Mouse (Mus musculus): ENCODE data around the gene Ggta1. TPM values are rescaled to one million over a fixed set of nuclear protein-coding genes. Genes with fewer than 3 reads are reported as not detected.

Gene Ggta1
- polyA plus RNA-seq, 1 experiment from 2014 or later = 4.8 TPM

DNA sequence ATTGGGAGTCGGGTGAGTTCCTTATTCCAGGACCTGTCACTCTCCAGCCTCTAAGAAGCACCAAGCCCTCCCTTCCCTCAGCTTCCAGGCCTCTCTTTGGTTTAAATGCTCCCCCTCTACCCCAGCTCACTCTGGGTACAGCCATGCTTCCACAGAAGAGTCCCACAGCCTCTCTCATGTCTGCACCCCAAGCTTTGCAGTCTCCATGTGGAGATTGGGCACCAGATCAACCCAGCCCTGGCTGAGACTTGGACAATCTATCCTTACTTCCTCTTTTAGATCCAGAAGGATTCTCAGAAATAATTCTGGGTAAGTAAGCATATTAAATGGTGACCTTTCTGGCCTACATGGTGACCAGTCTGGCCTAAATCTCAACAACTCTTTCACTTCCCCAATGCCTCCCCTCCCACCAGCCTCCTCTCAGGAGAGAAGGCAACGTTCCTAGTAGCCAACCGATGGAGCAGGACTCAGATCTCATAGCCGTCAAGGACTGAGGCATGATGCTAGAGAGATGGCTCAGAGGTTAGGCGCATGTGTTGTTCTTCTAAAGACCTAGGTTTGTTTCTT lies 11.5 kb downstream of the Ggta1 start:
- ATAC-seq (replicated peaks) = no peak
- H3K27ac ChIP-seq (replicated peaks) = no peak overlapping the region
- H3K4me2 ChIP-seq (replicated peaks) = no peak overlapping the region

DNA sequence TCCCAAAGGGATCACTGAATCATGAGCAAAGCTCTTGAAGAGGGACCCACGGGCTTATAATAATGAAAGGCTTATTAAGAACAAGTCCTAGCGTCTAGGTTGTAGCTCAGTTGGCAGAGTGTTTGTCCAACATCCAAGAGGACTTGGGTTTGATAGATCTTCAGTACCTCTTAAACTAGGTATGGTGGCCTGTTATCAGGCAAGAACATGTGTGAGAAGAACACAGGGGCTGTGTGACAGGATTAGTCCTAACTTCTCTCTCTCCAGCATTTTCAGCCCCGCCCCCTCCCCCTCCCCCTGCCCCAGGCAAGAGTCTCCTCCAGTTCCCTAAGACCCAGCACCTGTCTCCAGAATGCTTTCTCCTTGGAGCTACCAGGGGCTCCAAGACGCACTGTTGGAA lies 12.2 kb downstream of the Ggta1 start:
- Histone ChIP-seq H3K27me3 (no peaks in the 10 kb centered on the region), H3K4me2 (replicated peaks) (no peak overlapping the region), H3K27ac (replicated peaks) (no peak overlapping the region), H3K9me3 (no peaks in the 10 kb centered on the region), H3K4me3 (no peak overlapping the region), H3K9ac (replicated peaks) (no peak overlapping the region), H3K4me1 (no peaks in the 10 kb centered on the region), H3K36me3 (no peaks in the 10 kb centered on the region)
- WGBS = 71% methylated on average over 4 of the region's 4 CpGs
- no peak for ATAC-seq (replicated peaks)

More for the DNA sequence above, 11.5 kb downstream of the Ggta1 start:
- no peaks in the 10 kb centered on the region for H3K4me1 ChIP-seq
- H3K9ac ChIP-seq (replicated peaks) = no peak overlapping the region
- H3K4me3 ChIP-seq = no peak overlapping the region
- no peaks in the 10 kb centered on the region for H3K9me3 ChIP-seq
- H3K36me3 ChIP-seq = no peaks in the 10 kb centered on the region
- WGBS = 92% methylated on average over 5 of the region's 5 CpGs
- no peaks in the 10 kb centered on the region for H3K27me3 ChIP-seq

DNA sequence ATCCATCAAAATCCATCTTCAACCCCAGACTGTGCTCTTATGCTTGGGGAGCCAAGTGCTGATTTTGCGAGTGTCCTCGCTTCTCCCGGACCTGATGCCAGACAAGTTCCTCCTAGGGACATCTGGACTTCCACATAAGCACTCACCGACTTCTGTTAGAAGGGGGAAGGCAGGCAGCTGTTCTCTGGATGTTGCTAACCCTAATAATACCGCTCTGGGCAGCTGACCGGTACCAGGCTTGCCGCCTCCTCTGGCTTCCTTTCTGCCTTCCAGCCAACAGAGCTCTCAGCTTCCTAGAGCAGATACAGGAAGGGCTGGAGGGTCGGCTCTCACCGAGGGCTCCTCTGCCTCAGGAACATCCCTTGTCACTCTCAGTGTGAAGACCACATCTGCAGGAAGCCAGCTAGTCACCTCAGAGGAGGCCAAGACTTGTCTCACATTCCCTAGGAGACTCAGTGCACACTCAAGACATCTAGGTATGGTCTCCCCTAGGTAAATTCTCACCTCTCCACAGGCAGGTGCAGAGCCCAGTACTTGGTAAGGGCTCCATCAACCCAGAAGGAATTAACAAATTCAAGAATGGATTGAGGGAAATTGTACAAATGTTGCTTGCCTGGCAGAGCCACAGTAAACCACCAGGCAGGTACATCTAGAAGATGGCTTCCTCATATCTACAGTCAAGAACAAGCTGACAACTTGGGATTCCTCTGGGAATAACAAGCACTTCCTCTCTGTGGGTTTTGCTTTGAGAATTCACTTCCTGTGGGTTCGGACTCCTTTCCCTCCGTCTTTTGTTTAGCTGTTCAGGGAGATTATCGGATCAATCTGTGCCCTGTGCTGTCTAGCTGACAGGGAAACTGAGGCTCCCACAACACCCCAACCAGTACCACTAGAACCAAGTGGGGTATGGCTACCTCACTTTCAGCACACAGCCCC lies 13.1 kb downstream of the Ggta1 start:
- Histone ChIP-seq H3K4me1 (no peaks in the 10 kb centered on the region), H3K27me3 (no peaks in the 10 kb centered on the region), H3K36me3 (no peaks in the 10 kb centered on the region), H3K9ac (replicated peaks) (no peak overlapping the region), H3K4me2 (replicated peaks) (no peak overlapping the region), H3K9me3 (no peaks in the 10 kb centered on the region), H3K27ac (replicated peaks) (no peak overlapping the region), H3K4me3 (no peak overlapping the region)
- WGBS = 87% methylated on average over 12 of the region's 12 CpGs
- ATAC-seq (replicated peaks) = no peak

DNA sequence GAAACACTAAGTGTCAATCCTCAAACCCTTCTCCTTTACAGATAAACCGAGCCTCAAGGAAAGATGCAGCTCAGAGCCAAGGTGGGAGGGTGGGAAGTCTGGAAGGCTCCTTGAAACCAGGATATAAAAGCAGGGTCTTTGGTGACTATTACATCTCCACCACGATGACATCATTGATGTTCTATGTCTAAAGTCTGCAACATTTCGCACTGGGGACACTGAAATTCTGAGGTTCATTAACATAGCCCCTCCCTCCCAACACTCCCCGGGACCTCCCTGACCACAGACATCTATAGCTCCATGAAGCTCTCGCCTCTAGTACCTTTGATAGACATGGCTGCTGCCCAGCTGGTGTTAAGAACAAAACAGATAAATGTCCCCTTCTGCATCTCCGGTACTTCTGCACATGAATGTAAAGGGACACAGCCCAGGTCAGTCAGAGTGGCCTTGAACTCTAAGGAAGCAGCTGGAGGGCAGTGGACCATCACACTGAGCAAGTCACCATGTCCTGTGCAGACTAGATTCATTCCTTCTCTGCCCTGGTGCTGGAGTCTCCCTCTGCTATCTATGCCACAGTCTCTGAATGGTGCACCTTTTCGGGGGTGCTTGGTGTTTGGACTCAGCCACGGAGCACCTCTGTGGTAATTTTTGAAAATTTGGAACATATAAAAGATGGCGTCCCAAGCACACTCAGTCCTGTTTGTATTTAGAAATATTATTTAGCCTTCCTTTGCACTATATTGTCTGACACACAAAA lies 13.9 kb downstream of the Ggta1 start:
- no peak for ATAC-seq (replicated peaks)

DNA sequence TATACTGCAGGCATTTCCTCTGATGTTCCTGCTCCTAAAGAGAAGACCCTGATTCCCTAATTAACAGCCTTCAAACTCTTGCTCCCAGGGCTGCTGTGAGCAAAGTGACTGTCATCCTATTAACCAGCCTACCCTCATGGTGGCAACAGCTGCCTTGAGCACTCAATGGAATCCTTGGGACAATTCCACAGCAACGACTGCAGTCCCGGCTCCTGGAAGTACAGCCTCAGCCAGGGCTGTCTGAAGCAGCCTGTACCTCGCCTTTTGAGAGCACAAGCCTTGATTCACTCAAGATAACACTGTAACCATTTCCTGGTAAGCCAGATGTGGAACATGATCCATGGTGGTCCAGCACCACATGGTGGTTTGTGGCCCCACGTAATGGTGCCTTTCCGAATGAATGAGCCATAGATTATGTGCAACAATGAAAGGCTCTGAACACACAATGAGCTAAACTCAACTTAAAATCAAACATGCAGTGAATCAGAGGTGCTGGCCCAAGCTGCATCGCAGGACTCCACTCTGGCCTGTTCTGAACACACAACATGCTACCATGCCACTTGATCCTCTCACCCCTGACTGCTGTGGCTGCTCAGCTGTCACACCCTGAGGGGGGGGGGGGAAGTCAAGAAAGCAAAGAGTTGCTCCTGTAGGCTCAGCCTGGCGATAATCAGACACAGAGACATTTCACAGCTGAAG lies 14.7 kb downstream of the Ggta1 start:
- H3K36me3 ChIP-seq = no peaks in the 10 kb centered on the region
- no peaks in the 10 kb centered on the region for H3K27me3 ChIP-seq
- no peaks in the 10 kb centered on the region for H3K4me1 ChIP-seq
- ATAC-seq (replicated peaks) = no peak
- no peak overlapping the region for H3K4me2 ChIP-seq (replicated peaks)
- H3K27ac ChIP-seq (replicated peaks) = no peak overlapping the region
- H3K4me3 ChIP-seq = no peak overlapping the region
- 59% methylated on average over 7 of the region's 7 CpGs for WGBS
- no peak overlapping the region for H3K9ac ChIP-seq (replicated peaks)
- H3K9me3 ChIP-seq = no peaks in the 10 kb centered on the region

More for the DNA sequence above, 13.9 kb downstream of the Ggta1 start:
- H3K4me3 ChIP-seq = no peak overlapping the region
- no peak overlapping the region for H3K9ac ChIP-seq (replicated peaks)
- no peak overlapping the region for H3K4me2 ChIP-seq (replicated peaks)
- WGBS = 84% methylated on average over 9 of the region's 9 CpGs
- no peaks in the 10 kb centered on the region for H3K36me3 ChIP-seq
- H3K4me1 ChIP-seq = no peaks in the 10 kb centered on the region
- H3K9me3 ChIP-seq = no peaks in the 10 kb centered on the region
- no peaks in the 10 kb centered on the region for H3K27me3 ChIP-seq
- H3K27ac ChIP-seq (replicated peaks) = no peak overlapping the region

DNA sequence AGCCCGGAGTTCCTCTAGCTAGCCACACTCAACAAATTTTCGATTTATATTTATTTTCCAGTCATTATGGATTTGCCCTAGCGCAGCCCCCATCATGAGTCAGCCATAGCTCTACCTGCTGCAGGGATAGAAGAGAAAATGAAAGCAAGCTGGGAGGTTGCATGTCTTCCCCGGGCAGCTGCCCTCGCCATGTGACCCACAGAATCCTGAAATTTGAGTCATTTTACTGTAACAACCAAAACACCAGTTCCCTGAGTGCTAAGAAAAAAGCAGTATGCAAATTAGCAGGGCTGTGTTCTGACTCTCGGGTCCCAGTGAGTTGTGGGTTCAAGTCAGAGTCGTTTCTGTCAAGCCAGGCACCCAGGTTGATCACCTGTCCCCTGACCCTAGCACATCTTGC lies 15.6 kb downstream of the Ggta1 start:
- Histone ChIP-seq H3K27ac (replicated peaks) (no peak overlapping the region), H3K9ac (replicated peaks) (no peak overlapping the region), H3K27me3 (no peaks in the 10 kb centered on the region), H3K36me3 (no peaks in the 10 kb centered on the region), H3K4me2 (replicated peaks) (no peak overlapping the region), H3K4me3 (no peak overlapping the region), H3K4me1 (no peaks in the 10 kb centered on the region), H3K9me3 (no peaks in the 10 kb centered on the region)
- ATAC-seq (replicated peaks) = no peak
- WGBS = 84% methylated on average over 7 of the region's 7 CpGs

DNA sequence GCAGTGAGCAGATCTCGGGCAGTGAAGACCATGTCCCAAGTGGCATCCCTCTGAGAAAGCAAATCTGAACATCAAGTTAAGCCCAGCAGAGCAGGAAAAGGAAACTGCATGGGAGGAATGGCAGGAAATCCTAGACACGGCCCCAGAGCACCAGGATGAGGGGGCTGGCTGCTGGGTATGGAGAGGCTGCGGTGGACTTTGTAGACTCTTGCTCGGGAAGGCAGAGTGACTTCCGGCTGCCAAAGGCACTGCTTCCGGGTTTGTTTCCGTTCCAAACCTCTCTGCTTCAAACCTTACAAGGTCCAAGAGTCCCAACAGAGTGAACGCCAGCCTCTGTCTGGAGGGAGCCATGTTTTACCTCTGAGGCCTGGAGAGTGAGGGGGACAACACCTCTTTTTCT lies 16.2 kb downstream of the Ggta1 start:
- Histone ChIP-seq H3K36me3 (no peaks in the 10 kb centered on the region), H3K4me2 (replicated peaks) (no peak overlapping the region), H3K4me3 (no peak overlapping the region), H3K27ac (replicated peaks) (no peak overlapping the region), H3K9ac (replicated peaks) (no peak overlapping the region), H3K9me3 (no peaks in the 10 kb centered on the region), H3K4me1 (no peaks in the 10 kb centered on the region), H3K27me3 (no peaks in the 10 kb centered on the region)
- WGBS = 91% methylated on average over 8 of the region's 8 CpGs
- ATAC-seq (replicated peaks) = no peak

DNA sequence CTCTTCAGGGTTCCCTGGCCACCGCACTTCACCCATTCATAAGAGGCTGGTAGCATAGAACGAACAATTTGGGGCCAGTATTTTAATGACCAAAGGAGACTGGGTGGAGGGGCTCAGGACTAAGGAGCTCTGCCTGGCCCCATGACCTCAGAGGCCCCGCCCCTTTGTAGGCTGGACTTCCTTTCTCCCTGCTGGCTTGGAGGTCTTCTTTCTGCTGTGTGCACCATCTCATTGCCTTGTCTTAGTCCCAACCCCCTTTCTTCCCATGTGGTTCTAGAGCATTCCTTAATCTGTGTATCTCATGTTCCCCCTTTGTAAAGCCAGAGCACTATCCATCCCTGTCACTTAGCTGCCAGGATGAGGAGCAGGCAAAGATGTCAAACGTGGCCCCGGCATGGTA lies 16.7 kb downstream of the Ggta1 start:
- Histone ChIP-seq H3K27me3 (no peaks in the 10 kb centered on the region), H3K27ac (replicated peaks) (no peak overlapping the region), H3K9me3 (no peaks in the 10 kb centered on the region), H3K9ac (replicated peaks) (no peak overlapping the region), H3K36me3 (no peaks in the 10 kb centered on the region), H3K4me2 (replicated peaks) (no peak overlapping the region), H3K4me1 (no peaks in the 10 kb centered on the region), H3K4me3 (no peak overlapping the region)
- WGBS = 78% methylated on average over 5 of the region's 5 CpGs
- no peak for ATAC-seq (replicated peaks)

DNA sequence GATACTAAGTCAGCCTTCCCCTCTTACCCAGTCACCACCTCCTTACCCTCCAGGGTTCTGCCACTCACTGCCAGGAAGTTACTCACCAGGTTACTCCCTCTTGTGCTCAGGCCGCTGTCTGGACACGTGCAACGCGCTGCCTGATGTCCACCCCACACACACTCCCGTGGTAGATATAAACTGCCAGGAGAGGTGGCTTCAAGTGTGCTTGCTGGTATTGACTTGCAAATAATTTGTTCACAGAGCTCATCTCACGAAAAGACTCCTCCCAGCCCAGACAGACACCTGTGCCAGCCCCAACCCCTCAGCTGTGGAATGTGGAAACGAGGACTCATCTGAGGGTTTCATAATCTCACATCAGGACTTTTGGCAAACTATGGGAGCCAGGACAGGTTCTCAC lies 17.4 kb downstream of the Ggta1 start:
- no peak overlapping the region for H3K27ac ChIP-seq (replicated peaks)
- no peaks in the 10 kb centered on the region for H3K4me1 ChIP-seq
- no peaks in the 10 kb centered on the region for H3K27me3 ChIP-seq
- ATAC-seq (replicated peaks) = no peak
- no peak overlapping the region for H3K9ac ChIP-seq (replicated peaks)
- no peak overlapping the region for H3K4me3 ChIP-seq
- no peak overlapping the region for H3K4me2 ChIP-seq (replicated peaks)
- 82% methylated on average over 7 of the region's 7 CpGs for WGBS
- no peaks in the 10 kb centered on the region for H3K9me3 ChIP-seq
- H3K36me3 ChIP-seq = no peaks in the 10 kb centered on the region

DNA sequence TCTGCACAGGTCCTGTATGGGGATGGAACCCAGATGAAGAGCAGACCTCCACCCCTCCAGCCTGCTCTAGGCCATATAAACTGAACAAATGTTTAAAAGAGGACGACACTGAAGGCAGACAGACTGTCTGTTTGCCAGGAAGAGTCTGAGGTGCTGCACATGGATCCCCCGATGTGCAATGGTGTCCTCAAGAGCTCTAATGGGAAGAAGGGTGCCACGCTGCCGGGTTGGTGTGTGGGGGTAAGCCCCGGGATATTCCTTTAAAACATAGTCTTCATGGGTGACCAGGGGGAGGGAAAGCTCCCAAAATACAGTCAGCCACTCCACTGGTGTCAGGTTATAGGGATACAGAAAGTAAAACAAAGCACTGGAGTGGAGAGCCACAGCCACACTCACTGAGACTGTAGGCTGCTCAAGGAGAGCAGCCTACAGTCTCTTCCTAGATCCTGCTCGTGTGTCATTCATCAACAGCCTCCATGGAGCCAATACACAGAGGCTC lies 18.2 kb downstream of the Ggta1 start:
- Histone ChIP-seq H3K4me3 (no peak overlapping the region), H3K9me3 (no peaks in the 10 kb centered on the region), H3K4me1 (no peaks in the 10 kb centered on the region), H3K9ac (replicated peaks) (no peak overlapping the region), H3K27me3 (no peaks in the 10 kb centered on the region), H3K4me2 (replicated peaks) (no peak overlapping the region), H3K36me3 (no peaks in the 10 kb centered on the region), H3K27ac (replicated peaks) (no peak overlapping the region)
- ATAC-seq (replicated peaks) = no peak
- 74% methylated on average over 6 of the region's 6 CpGs for WGBS

DNA sequence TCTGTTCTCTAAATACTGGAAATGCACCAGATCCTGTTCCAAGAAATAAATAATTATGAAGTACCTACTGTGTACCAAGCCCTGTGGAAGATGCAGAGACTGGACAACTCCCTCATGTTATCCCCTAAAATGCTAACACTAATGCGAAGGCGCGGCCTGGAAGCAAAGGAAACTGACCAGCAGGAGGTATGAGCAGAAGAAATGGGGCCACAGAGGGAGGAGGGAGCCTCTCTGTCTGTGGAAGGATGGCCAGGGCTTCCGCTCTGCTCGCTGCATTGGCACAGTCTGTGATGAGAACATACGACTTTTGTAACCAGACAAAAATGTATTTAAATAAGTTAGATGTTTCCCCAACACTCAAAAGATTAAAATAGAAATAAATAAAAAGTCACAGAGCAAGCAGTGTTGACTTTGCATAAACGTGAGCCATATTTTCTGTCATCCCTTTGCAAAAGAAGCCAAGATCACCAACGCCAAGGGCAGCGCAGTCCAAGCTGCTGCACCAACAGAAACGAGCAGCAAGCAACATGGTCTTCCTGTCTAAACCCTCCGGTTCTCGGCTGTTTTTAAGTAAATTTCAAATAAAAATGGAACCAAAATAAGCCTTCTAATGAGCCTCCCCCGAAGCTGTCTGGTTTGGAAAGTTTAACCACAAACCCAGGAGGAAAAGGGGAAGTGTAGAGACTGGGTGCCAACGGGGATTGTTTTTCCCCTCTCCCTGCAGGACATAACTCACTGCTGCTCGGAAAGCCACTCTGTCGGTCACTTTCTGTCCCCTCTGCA lies 18.9 kb downstream of the Ggta1 start:
- Histone ChIP-seq H3K27me3 (no peaks in the 10 kb centered on the region), H3K9me3 (no peaks in the 10 kb centered on the region), H3K4me2 (replicated peaks) (no peak overlapping the region), H3K9ac (replicated peaks) (no peak overlapping the region), H3K27ac (replicated peaks) (no peak overlapping the region), H3K36me3 (no peaks in the 10 kb centered on the region), H3K4me3 (no peak overlapping the region), H3K4me1 (no peaks in the 10 kb centered on the region)
- no peak for ATAC-seq (replicated peaks)
- WGBS = 74% methylated on average over 16 of the region's 16 CpGs

All from forebrain, embryonic 15.5 days (tissue).